In genomic region chr8:120489142-120489754, GRCm38 (mm10) we compare ENCODE assay signal across 8 mouse cellular contexts.
DNase-seq lines count a peak whose midpoint lies in the region; ATAC-seq and TF ChIP-seq lines count a peak whose summit lies in the region.

No protein-coding gene starts in this region.

- under 1% methylated on average over 73 of the region's 73 CpGs for WGBS in forebrain, embryonic 13.5 days
- under 1% methylated on average over 73 of the region's 73 CpGs for WGBS in hindbrain, embryonic 13.5 days
- 1% methylated on average over 72 of the region's 73 CpGs for WGBS in limb, embryonic 15.5 days
- WGBS in midbrain, embryonic 15.5 days: under 1% methylated on average over 73 of the region's 73 CpGs
- 1% methylated on average over 66 of the region's 73 CpGs for WGBS in stomach, embryonic 14.5 days

- H3K4me3 ChIP-seq in E14TG2a.4 (replicated peaks; ENCODE audit: low read length): peak overlapping the region; percentile 88
- peak overlapping the region; percentile 95 for H3K4me3 ChIP-seq in forebrain, embryonic 13.5 days
- peak overlapping the region; percentile 91 for H3K4me3 ChIP-seq in hindbrain, embryonic 13.5 days
- peak overlapping the region; percentile 64 for H3K4me3 ChIP-seq in limb, embryonic 15.5 days
- H3K4me3 ChIP-seq in midbrain, embryonic 15.5 days: peak overlapping the region; percentile 61
- peak overlapping the region; percentile 79 for H3K4me3 ChIP-seq in stomach, embryonic 14.5 days (ENCODE audit: low read depth, low read length)

- peak overlapping the region; percentile 98 for H3K9ac ChIP-seq in forebrain, embryonic 13.5 days
- H3K9ac ChIP-seq in hindbrain, embryonic 13.5 days: peak overlapping the region; percentile 98
- peak overlapping the region; percentile 66 for H3K9ac ChIP-seq in limb, embryonic 15.5 days
- peak overlapping the region; percentile 75 for H3K9ac ChIP-seq in midbrain, embryonic 15.5 days
- H3K9ac ChIP-seq in stomach, embryonic 14.5 days (replicated peaks; ENCODE audit: low read depth, low read length): peak overlapping the region; percentile 81

- peaks cover 60% of the 10 kb centered on the region for H3K27me3 ChIP-seq in E14TG2a.4 (ENCODE audit: insufficient read depth, low read length)
- H3K27me3 ChIP-seq in forebrain, embryonic 13.5 days: no peaks in the 10 kb centered on the region
- H3K27me3 ChIP-seq in hindbrain, embryonic 13.5 days: no peaks in the 10 kb centered on the region
- H3K27me3 ChIP-seq in limb, embryonic 15.5 days: peaks cover 57% of the 10 kb centered on the region
- no peaks in the 10 kb centered on the region for H3K27me3 ChIP-seq in midbrain, embryonic 15.5 days (replicated peaks)
- H3K27me3 ChIP-seq in stomach, embryonic 14.5 days (ENCODE audit: control insufficient read depth, insufficient read depth, low read length): 0 out of 2 replicates have a peak, but pooled peaks cover 4% of the 10 kb centered on the region

- TF ChIP-seq CTCF in E14TG2a.4 (conservative IDR thresholded peaks at IDR 0.05; ENCODE audit: low read length): no peak

- H3K36me3 ChIP-seq in E14TG2a.4 (ENCODE audit: insufficient read depth, low read length): no peaks in the 10 kb centered on the region
- no peaks in the 10 kb centered on the region for H3K36me3 ChIP-seq in forebrain, embryonic 13.5 days (ENCODE audit: poor library complexity, severe bottlenecking)
- H3K36me3 ChIP-seq in hindbrain, embryonic 13.5 days: no peaks in the 10 kb centered on the region
- H3K36me3 ChIP-seq in limb, embryonic 15.5 days: no peaks in the 10 kb centered on the region
- no peaks in the 10 kb centered on the region for H3K36me3 ChIP-seq in midbrain, embryonic 15.5 days (replicated peaks)
- no peaks in the 10 kb centered on the region for H3K36me3 ChIP-seq in stomach, embryonic 14.5 days (ENCODE audit: control insufficient read depth, insufficient read depth, low read length)

- H3K4me1 ChIP-seq in E14TG2a.4 (replicated peaks; ENCODE audit: low read depth, low read length): peaks cover 76% of the 10 kb centered on the region
- H3K4me1 ChIP-seq in forebrain, embryonic 13.5 days: peaks cover 82% of the 10 kb centered on the region
- peaks cover 83% of the 10 kb centered on the region for H3K4me1 ChIP-seq in hindbrain, embryonic 13.5 days (replicated peaks)
- H3K4me1 ChIP-seq in limb, embryonic 15.5 days: peaks cover 98% of the 10 kb centered on the region
- H3K4me1 ChIP-seq in midbrain, embryonic 15.5 days: peaks cover 81% of the 10 kb centered on the region
- peaks cover 59% of the 10 kb centered on the region for H3K4me1 ChIP-seq in stomach, embryonic 14.5 days (ENCODE audit: control insufficient read depth, insufficient read depth, low read length)

- ATAC-seq in forebrain, embryonic 13.5 days: no peak
- no peak for ATAC-seq in hindbrain, embryonic 13.5 days (ENCODE audit: low FRiP score)
- no peak for ATAC-seq in limb, embryonic 15.5 days (ENCODE audit: insufficient number of reproducible peaks, low FRiP score, low TSS enrichment, low read depth)
- ATAC-seq in midbrain, embryonic 15.5 days (replicated peaks): no peak
- ATAC-seq in stomach, embryonic 14.5 days (ENCODE audit: insufficient number of reproducible peaks, insufficient read depth, low FRiP score, low read depth): no peak

- DNase-seq in adrenal gland, postnatal 10 days: peak; percentile 71
- DNase-seq in c-Kit-positive CD71-positive TER-119-positive erythroid progenitor cells, embryonic 14.5 days (ENCODE audit: low spot score): no peak

- no peaks in the 10 kb centered on the region for H3K9me3 ChIP-seq in E14TG2a.4 (ENCODE audit: low read length)
- no peaks in the 10 kb centered on the region for H3K9me3 ChIP-seq in forebrain, embryonic 13.5 days (replicated peaks)
- no peaks in the 10 kb centered on the region for H3K9me3 ChIP-seq in hindbrain, embryonic 13.5 days
- no peaks in the 10 kb centered on the region for H3K9me3 ChIP-seq in limb, embryonic 15.5 days
- H3K9me3 ChIP-seq in midbrain, embryonic 15.5 days: no peaks in the 10 kb centered on the region
- H3K9me3 ChIP-seq in stomach, embryonic 14.5 days (ENCODE audit: control insufficient read depth, low read depth, low read length): no peaks in the 10 kb centered on the region

- H3K27ac ChIP-seq in forebrain, embryonic 13.5 days: peak overlapping the region; percentile 100
- H3K27ac ChIP-seq in hindbrain, embryonic 13.5 days: peak overlapping the region; percentile 100
- H3K27ac ChIP-seq in limb, embryonic 15.5 days: 0 out of 2 replicates have a peak overlapping the region, but pooled peaks have one; percentile 14
- H3K27ac ChIP-seq in midbrain, embryonic 15.5 days: peak overlapping the region; percentile 100
- H3K27ac ChIP-seq in stomach, embryonic 14.5 days (ENCODE audit: low read length): peak overlapping the region; percentile 88; the same call in 1 of the 2 replicates

- peak overlapping the region; percentile 94 for H3K4me2 ChIP-seq in forebrain, embryonic 13.5 days
- H3K4me2 ChIP-seq in hindbrain, embryonic 13.5 days: peak overlapping the region; percentile 94
- peak overlapping the region; percentile 99 for H3K4me2 ChIP-seq in limb, embryonic 15.5 days
- peak overlapping the region; percentile 91 for H3K4me2 ChIP-seq in midbrain, embryonic 15.5 days
- peak overlapping the region; percentile 99 for H3K4me2 ChIP-seq in stomach, embryonic 14.5 days (replicated peaks; ENCODE audit: low read depth, low read length)

Comparison
In these comparisons a context has a peak if more than half of its experiments do, and no peak if none do; other contexts are left out.
1. H3K27ac ChIP-seq: peak in every context shown above with its lines; median percentile 100 in forebrain, embryonic 13.5 days; 100 in hindbrain, embryonic 13.5 days; 100 in midbrain, embryonic 15.5 days; 88 in stomach, embryonic 14.5 days; 14 in limb, embryonic 15.5 days.